Mouse (Mus musculus) MEL (cell line): ENCODE measurements around the gene Slc25a28.

Source experiments
- HCFC1 ChIP-seq: IDR thresholded peaks from 2 replicates; pipeline ENCODE4 v1.6.1; 2012; ENCODE audit warnings: low read depth, mild to moderate bottlenecking, inconsistent platforms, low read length, improper control_type of control experiment, moderate library complexity
- USF1 ChIP-seq: IDR thresholded peaks from 2 replicates; pipeline ENCODE4 v1.6.1; 2014; ENCODE audit warnings: low read depth, mild to moderate bottlenecking, inconsistent platforms, low read length, improper control_type of control experiment, moderate library complexity

GRCm38 (mm10) chr19:43663471-43663870, 11.2 kb downstream of the Slc25a28 start:
- TF ChIP-seq USF1 (no peak), HCFC1 (no peak)
